Comparison of ENCODE assay signal across 8 mouse cellular contexts in genomic region chr12:105786113-105786512, GRCm38 (mm10). TPM values are rescaled to one million over a fixed set of nuclear protein-coding genes. Genes with fewer than 3 reads are reported as not detected.
A peak's percentile ranks its signal among the peaks of the same experiment; 100 is the strongest.
DNase-seq lines count a peak whose midpoint lies in the region; ATAC-seq and TF ChIP-seq lines count a peak whose summit lies in the region.

No protein-coding gene starts in this region.

- no peak for ATAC-seq in heart, embryonic 13.5 days (ENCODE audit: extremely low read depth, insufficient number of reproducible peaks, low FRiP score, low TSS enrichment)
- ATAC-seq in hindbrain, embryonic 14.5 days (ENCODE audit: low FRiP score) = no peak
- ATAC-seq in midbrain, embryonic 14.5 days (ENCODE audit: low FRiP score, low TSS enrichment) = no peak

- no peaks in the 10 kb centered on the region for H3K9me3 ChIP-seq in heart, embryonic 13.5 days
- H3K9me3 ChIP-seq in hindbrain, embryonic 14.5 days (ENCODE audit: control insufficient read depth, low read length) = no peaks in the 10 kb centered on the region
- H3K9me3 ChIP-seq in midbrain, embryonic 14.5 days (ENCODE audit: control insufficient read depth, low read length) = no peaks in the 10 kb centered on the region

- 72% methylated on average over 1 of the region's 1 CpGs for WGBS in heart, embryonic 13.5 days
- 71% methylated on average over 1 of the region's 1 CpGs for WGBS in bone marrow, adult 2 months
- WGBS in hindbrain, embryonic 14.5 days = 93% methylated on average over 1 of the region's 1 CpGs
- 80% methylated on average over 1 of the region's 1 CpGs for WGBS in midbrain, embryonic 14.5 days

- TF ChIP-seq POLR2A in bone marrow, adult 2 months (IDR thresholded peaks at IDR 0.05; ENCODE audit: borderline replicate concordance, control insufficient read depth, low read depth, low read length) = no peak

- peaks cover 7% of the 10 kb centered on the region; the same call in 1 of the 2 replicates for H3K36me3 ChIP-seq in heart, embryonic 13.5 days
- no peaks in the 10 kb centered on the region for H3K36me3 ChIP-seq in hindbrain, embryonic 14.5 days (replicated peaks; ENCODE audit: control insufficient read depth, insufficient read depth)
- no peaks in the 10 kb centered on the region for H3K36me3 ChIP-seq in midbrain, embryonic 14.5 days (ENCODE audit: control insufficient read depth, insufficient read depth, low read length)

- H3K9ac ChIP-seq in heart, embryonic 13.5 days = peak overlapping the region; percentile 97
- peak overlapping the region; percentile 90 for H3K9ac ChIP-seq in hindbrain, embryonic 14.5 days
- H3K9ac ChIP-seq in midbrain, embryonic 14.5 days (replicated peaks; ENCODE audit: low read length) = peak overlapping the region; percentile 83; the same call in 1 of the 2 replicates

- peak overlapping the region; percentile 92 for H3K4me3 ChIP-seq in heart, embryonic 13.5 days
- peak overlapping the region; percentile 24 for H3K4me3 ChIP-seq in bone marrow, adult 2 months (replicated peaks; ENCODE audit: control insufficient read depth, low read depth, low read length)
- peak overlapping the region; percentile 91 for H3K4me3 ChIP-seq in hindbrain, embryonic 14.5 days (replicated peaks; ENCODE audit: low read length)
- H3K4me3 ChIP-seq in midbrain, embryonic 14.5 days (replicated peaks; ENCODE audit: low read depth, low read length) = peak overlapping the region; percentile 82

- no peak overlapping the region for H3K27ac ChIP-seq in heart, embryonic 13.5 days (replicated peaks)
- H3K27ac ChIP-seq in bone marrow, adult 2 months (ENCODE audit: control insufficient read depth, insufficient read depth, low read depth, low read length, poor library complexity) = no peak overlapping the region
- H3K27ac ChIP-seq in hindbrain, embryonic 14.5 days = no peak overlapping the region
- H3K27ac ChIP-seq in midbrain, embryonic 14.5 days (replicated peaks; ENCODE audit: low read depth, low read length) = no peak overlapping the region

- no peak for DNase-seq in heart, adult 8-10 months (ENCODE audit: low spot score)
- DNase-seq in hindbrain, embryonic 14.5 days (ENCODE audit: low spot score) = no peak
- DNase-seq in midbrain, embryonic 14.5 days = no peak
- no peak for DNase-seq in frontal cortex, postnatal 36 days (ENCODE audit: low spot score in 2 of 2)
- no peak for DNase-seq in frontal cortex, postnatal 14 days (ENCODE audit: low spot score in 2 of 2)
- DNase-seq in frontal cortex, adult 2 months (ENCODE audit: extremely low spot score in 1 of 2, low spot score in 1 of 2) = no peak

- H3K4me2 ChIP-seq in heart, embryonic 13.5 days = peak overlapping the region; percentile 91
- peak overlapping the region; percentile 84 for H3K4me2 ChIP-seq in hindbrain, embryonic 14.5 days (replicated peaks)
- H3K4me2 ChIP-seq in midbrain, embryonic 14.5 days (ENCODE audit: low read length) = peak overlapping the region; percentile 59

- peaks cover 26% of the 10 kb centered on the region for H3K4me1 ChIP-seq in heart, embryonic 13.5 days
- no peaks in the 10 kb centered on the region; the same call in 1 of the 2 replicates for H3K4me1 ChIP-seq in bone marrow, adult 2 months (ENCODE audit: control insufficient read depth, insufficient read depth, low read length)
- peaks cover 15% of the 10 kb centered on the region for H3K4me1 ChIP-seq in hindbrain, embryonic 14.5 days (replicated peaks; ENCODE audit: control insufficient read depth, insufficient read depth, low read length)
- H3K4me1 ChIP-seq in midbrain, embryonic 14.5 days (ENCODE audit: control insufficient read depth, insufficient read depth, low read length) = peaks cover 11% of the 10 kb centered on the region

- no peak for TF ChIP-seq CTCF in bone marrow, adult 2 months (IDR thresholded peaks at IDR 0.05; ENCODE audit: control insufficient read depth, insufficient read depth, low read length)

- H3K27me3 ChIP-seq in heart, embryonic 13.5 days (replicated peaks) = no peaks in the 10 kb centered on the region
- H3K27me3 ChIP-seq in hindbrain, embryonic 14.5 days (ENCODE audit: control insufficient read depth, insufficient read depth, low read length) = no peaks in the 10 kb centered on the region
- H3K27me3 ChIP-seq in midbrain, embryonic 14.5 days (ENCODE audit: control insufficient read depth, insufficient read depth, low read length) = no peaks in the 10 kb centered on the region

RNA-seq across cellular contexts. Expression of gene Papola, which starts 1.6 kb away (rescaled TPM):
- polyA plus RNA-seq in heart, embryonic 13.5 days (2015; fragmentation: Nextera tagmentation; extraction: Ambion mirVana) = 134 and 146 TPM in 2 replicates
- 100 to 1,000 TPM; 106 to 123 (median 114) TPM for total RNA-seq in heart, adult 8-10 months (2022)
- 37.7 and 61.7 TPM in 2 replicates for polyA plus RNA-seq in bone marrow, adult 2 months (2011; ENCODE audit: insufficient read depth, insufficient read length, low replicate concordance, missing spikeins)
- 129 and 140 TPM in 2 replicates for polyA plus RNA-seq in hindbrain, embryonic 14.5 days (2014; fragmentation: Nextera tagmentation; extraction: Ambion mirVana)
- polyA plus RNA-seq in midbrain, embryonic 14.5 days (2014; fragmentation: Nextera tagmentation; extraction: Ambion mirVana) = 148 and 169 TPM in 2 replicates
- polyA plus RNA-seq in frontal cortex, adult 2 months (2012; rRNA removed) = 117 and 123 TPM in 2 replicates

Comparison
In these comparisons a context has a peak if more than half of its experiments do, and no peak if none do; other contexts are left out.
1. H3K4me3 ChIP-seq: peak in every context shown above with its lines; median percentile 92 in heart, embryonic 13.5 days; 91 in hindbrain, embryonic 14.5 days; 82 in midbrain, embryonic 14.5 days; 24 in bone marrow, adult 2 months.